Mouse (Mus musculus) liver, adult 2 months (tissue): ENCODE measurements around the gene Flywch1. TPM values are rescaled to one million over a fixed set of nuclear protein-coding genes. Genes with fewer than 3 reads are reported as not detected.

Source experiments
- DNase-seq: peaks from one replicate; pipeline ENCODE4 v3.0.0-alpha.2; 2011; ENCODE audit warnings: low read depth, low spot score; ENCODE audit errors: extremely low read depth
- H3K27ac ChIP-seq: fragments of 200-500 bp; replicated peaks from 2 replicates; pipeline ENCODE4 v1.5.1; 2012; ENCODE audit warnings: low read depth, mild to moderate bottlenecking, control low read depth, inconsistent platforms, low read length; ENCODE audit not compliant: insufficient read depth
- H3K27me3 ChIP-seq: fragments of 200-500 bp; 2 replicates; pipeline ENCODE4 v1.6.1; 2012; ENCODE audit warnings: mild to moderate bottlenecking, moderate library complexity, low read length, inconsistent platforms; ENCODE audit not compliant: control insufficient read depth, insufficient read depth
- H3K36me3 ChIP-seq: fragments of 200-500 bp; 2 replicates; pipeline ENCODE4 v1.6.1; 2012; ENCODE audit warnings: low read length, inconsistent platforms; ENCODE audit not compliant: control insufficient read depth, insufficient read depth
- H3K4me1 ChIP-seq: fragments of 200-500 bp; 2 replicates; pipeline ENCODE4 v1.6.1; 2011; ENCODE audit warnings: low read length; ENCODE audit not compliant: control insufficient read depth, insufficient read depth
- H3K4me3 ChIP-seq: fragments of 200-500 bp; 2 replicates; pipeline ENCODE4 v1.5.1; 2011; ENCODE audit warnings: low read depth, mild to moderate bottlenecking, control low read depth, low read length, moderate library complexity; ENCODE audit not compliant: insufficient read depth
- H3K79me2 ChIP-seq: fragments of 200-500 bp; 2 replicates; pipeline ENCODE4 v1.6.1; 2012; ENCODE audit warnings: inconsistent platforms, mild to moderate bottlenecking, low read length, moderate library complexity; ENCODE audit not compliant: control insufficient read depth, insufficient read depth
- H3K9ac ChIP-seq: fragments of 200-500 bp; 2 replicates; pipeline ENCODE4 v1.6.1; 2012; ENCODE audit warnings: low read depth, mild to moderate bottlenecking, control low read depth, inconsistent platforms, low read length
- CTCF ChIP-seq: fragments of 200-500 bp; IDR thresholded peaks from 2 replicates; pipeline ENCODE4 v1.5.1; 2011; ENCODE audit warnings: low read depth, low read length, control low read depth
- POLR2A ChIP-seq: fragments of 200-500 bp; IDR thresholded peaks from 2 replicates; pipeline ENCODE4 v1.6.1; 2011; ENCODE audit warnings: low read length, control low read depth; ENCODE audit not compliant: insufficient read depth; ENCODE audit errors: extremely low read depth
- WGBS: fragments of 180-500 bp; shearing (Covaris S2); methylation state at CpG from one replicate; pipeline ENCODE4 v1.1.7; 2018; 5-methylcytosine and 5-hydroxymethylcytosine counted together
- polyA plus RNA-seq: library from polyadenylated mRNA; depleted of rRNA; stranded (reverse); fragments of >200 nt; gene quantifications from 2 replicates; pipeline ENCODE4 v1.2.3, GENCODE M21; 2012
- total RNA-seq: library from RNA; depleted of rRNA; stranded (reverse); fragments of >200 nt; gene quantifications from 2 replicates; pipeline ENCODE4 v1.2.3, GENCODE M21; 2014

The Flywch1 gene
- total and polyA plus RNA-seq, 2 experiments, result 11.1 to 13.8 TPM

DNA sequence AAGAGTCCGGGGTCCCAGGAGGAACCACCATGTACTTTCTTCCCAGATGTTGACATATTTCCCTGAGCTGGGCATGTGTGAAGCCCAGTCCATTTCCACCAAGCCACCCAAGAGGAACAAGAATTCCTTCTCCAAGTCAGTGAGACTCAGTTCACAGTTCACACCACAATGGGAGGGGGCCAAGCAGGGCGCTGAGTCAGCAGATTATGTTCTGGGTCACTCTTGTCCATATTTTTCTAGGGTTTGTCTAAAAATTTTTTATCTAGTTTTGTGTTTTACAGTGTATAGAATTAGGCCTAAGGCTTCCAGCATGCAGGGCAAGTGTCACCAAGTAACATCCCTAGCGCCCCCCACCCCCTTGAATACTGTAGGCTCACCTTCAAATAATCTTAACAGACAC lies 10.2 kb downstream of the Flywch1 start:
- WGBS, result 98% methylated on average over 3 of the region's 3 CpGs

DNA sequence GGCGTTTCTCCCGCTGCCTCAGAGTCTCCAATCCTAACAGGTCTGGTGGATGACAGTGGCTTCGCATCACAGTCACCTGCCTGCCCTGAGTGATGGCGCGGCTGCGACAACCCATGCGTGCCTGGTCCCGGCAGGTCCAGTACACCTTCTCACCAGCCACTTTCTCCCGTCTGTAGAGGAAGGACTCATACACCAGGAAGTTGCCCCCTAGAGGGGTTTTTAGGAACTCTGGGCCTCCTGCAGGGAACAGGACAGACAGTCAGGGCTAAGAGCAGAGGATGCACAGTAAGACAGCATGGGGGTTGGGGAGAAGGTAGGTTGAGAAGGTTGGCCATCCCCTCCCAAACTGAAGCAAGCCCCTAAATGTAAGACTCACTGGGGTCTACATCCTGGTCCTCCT lies 11.2 kb downstream of the Flywch1 start:
- WGBS, result 97% methylated on average over 9 of the region's 9 CpGs
- TF ChIP-seq POLR2A (no peak), CTCF (no peak)
- Histone ChIP-seq H3K4me1 (no peaks in the 10 kb centered on the region), H3K9ac (no peak overlapping the region), H3K36me3 (peaks cover 4% of the 10 kb centered on the region; the same call in 1 of the 2 replicates), H3K4me3 (no peak overlapping the region), H3K27me3 (no peaks in the 10 kb centered on the region), H3K79me2 (no peaks in the 10 kb centered on the region), H3K27ac (no peak overlapping the region)
- no peak for DNase-seq

More for the DNA sequence above, 10.2 kb downstream of the Flywch1 start:
- no peak overlapping the region for H3K9ac ChIP-seq
- H3K4me1 ChIP-seq, result no peaks in the 10 kb centered on the region
- peaks cover 4% of the 10 kb centered on the region; the same call in 1 of the 2 replicates for H3K36me3 ChIP-seq
- H3K79me2 ChIP-seq, result no peaks in the 10 kb centered on the region
- H3K4me3 ChIP-seq, result no peak overlapping the region
- H3K27me3 ChIP-seq, result no peaks in the 10 kb centered on the region
- no peak overlapping the region for H3K27ac ChIP-seq
- TF ChIP-seq POLR2A (no peak), CTCF (no peak)
- DNase-seq, result no peak

DNA sequence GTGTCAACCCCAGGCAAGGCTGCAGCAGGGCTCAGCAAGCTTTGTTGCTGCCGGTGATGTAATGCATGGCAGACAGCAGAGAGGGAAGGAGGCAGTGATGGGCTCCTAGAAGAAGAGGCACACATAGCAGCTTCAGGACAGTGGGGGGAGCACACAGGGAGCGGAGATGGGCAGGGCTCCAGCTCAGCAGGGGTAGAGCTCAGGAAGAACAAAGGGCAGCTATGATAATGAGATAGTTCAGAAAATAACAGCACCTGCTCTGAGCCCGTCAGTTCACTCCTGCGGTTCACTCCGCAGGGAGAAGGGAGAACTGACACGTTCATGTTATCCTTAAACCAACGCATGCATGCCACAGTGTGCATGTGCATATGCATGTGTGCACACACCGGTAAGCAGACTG lies 12.6 kb downstream of the Flywch1 start:
- WGBS, result 95% methylated on average over 8 of the region's 8 CpGs
- Histone ChIP-seq H3K4me3 (no peak overlapping the region), H3K4me1 (no peaks in the 10 kb centered on the region), H3K36me3 (peaks cover 4% of the 10 kb centered on the region; the same call in 1 of the 2 replicates), H3K9ac (no peak overlapping the region), H3K27me3 (no peaks in the 10 kb centered on the region), H3K79me2 (no peaks in the 10 kb centered on the region), H3K27ac (no peak overlapping the region)
- no peak for DNase-seq
- TF ChIP-seq POLR2A, result no peak
- no peak for TF ChIP-seq CTCF

DNA sequence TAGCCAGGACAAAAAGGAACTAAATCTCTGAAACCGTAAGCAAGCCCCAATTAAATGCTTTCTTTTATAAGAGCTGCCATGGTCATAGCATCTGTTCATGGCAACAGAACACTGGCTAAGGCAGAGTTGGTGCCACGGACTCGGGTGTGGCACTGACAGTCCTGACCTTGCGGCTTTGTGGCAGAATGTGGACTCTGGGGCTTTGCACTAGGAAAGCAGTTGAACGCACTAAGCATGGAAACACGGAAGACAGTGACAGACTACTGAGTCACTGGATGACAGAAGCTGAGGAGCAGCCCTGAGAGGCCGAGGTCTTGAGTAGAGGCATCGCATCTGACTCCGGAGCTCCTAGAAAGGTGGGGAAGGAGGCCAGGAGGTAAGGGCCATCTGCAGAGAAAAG lies 13.8 kb downstream of the Flywch1 start:
- 96% methylated on average over 9 of the region's 9 CpGs for WGBS
- peaks cover 4% of the 10 kb centered on the region; the same call in 1 of the 2 replicates for H3K36me3 ChIP-seq

DNA sequence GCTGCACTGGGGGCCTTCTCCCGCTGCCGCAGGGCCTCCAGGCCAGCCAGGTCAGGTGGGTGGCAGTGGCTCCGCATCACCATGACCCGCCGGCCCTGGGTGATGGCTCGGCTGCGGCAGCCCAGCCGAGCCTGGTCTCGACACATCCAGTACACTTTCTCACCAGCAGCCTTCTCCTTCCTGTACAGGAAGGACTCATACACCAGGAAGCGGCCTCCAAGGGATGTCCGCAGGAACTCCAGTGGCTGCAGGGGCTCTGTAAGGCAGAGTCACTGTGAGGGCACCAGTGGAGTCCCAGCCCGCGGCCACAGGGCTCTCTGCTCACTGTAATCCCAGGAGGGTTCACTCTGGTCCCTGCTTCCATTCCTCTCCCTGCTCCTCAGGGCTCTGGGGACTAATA lies 15.7 kb downstream of the Flywch1 start:
- no peak for TF ChIP-seq CTCF
- TF ChIP-seq POLR2A, result no peak
- Histone ChIP-seq H3K79me2 (no peaks in the 10 kb centered on the region), H3K4me3 (peak overlapping the region; percentile 35; the same call in 1 of the 2 replicates), H3K9ac (0 out of 2 replicates have a peak overlapping the region, but pooled peaks have one; percentile 17), H3K27ac (peak overlapping the region; percentile 73), H3K27me3 (no peaks in the 10 kb centered on the region), H3K4me1 (no peaks in the 10 kb centered on the region), H3K36me3 (no peaks in the 10 kb centered on the region)
- WGBS, result 85% methylated on average over 13 of the region's 13 CpGs
- DNase-seq, result no peak

More for the DNA sequence above, 13.8 kb downstream of the Flywch1 start:
- no peaks in the 10 kb centered on the region for H3K4me1 ChIP-seq
- H3K27ac ChIP-seq, result no peak overlapping the region
- TF ChIP-seq CTCF (no peak), POLR2A (no peak)
- no peak overlapping the region for H3K9ac ChIP-seq
- no peak overlapping the region for H3K4me3 ChIP-seq
- no peaks in the 10 kb centered on the region for H3K79me2 ChIP-seq
- no peaks in the 10 kb centered on the region for H3K27me3 ChIP-seq
- DNase-seq, result no peak

DNA sequence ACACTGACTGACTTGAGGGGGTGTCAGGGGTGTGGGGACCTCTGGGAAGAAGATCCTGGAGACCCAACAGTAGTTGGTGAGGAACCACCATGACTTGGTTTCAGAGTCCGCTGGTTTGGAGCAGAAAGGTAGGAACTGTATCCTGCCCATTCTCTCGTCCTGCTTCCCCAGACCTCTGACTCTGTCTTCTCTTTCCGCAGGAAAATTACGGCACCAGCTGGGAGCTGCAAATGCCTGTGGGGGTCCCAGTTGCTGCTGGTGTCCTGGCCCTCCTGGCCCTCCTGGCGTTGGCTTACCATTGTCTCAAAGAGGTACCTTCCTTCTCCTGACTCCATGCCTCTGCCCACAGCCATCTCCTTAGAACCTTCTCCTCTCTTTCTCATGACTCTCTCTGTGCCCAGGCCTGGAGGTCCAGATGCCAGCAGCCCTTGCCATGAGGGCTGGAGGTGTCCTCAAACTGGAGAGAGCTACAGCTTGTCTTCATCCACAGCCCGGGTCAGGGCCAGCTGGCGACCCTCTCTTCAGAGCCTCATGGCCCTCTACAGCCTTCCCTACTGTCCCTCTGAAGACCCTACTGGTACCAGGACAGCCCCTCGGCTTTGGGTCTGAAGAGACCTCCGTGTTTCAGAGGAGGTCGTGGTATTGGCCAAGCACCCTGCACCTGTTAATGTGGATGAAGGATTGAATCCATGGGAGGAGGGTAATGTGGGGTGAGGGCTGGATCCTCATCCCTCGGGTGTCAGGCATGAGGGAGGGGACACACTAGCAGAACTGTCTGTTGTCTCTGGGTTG lies 21.8 kb downstream of the Flywch1 start:
- no peaks in the 10 kb centered on the region for H3K79me2 ChIP-seq
- H3K4me1 ChIP-seq, result no peaks in the 10 kb centered on the region
- no peaks in the 10 kb centered on the region for H3K36me3 ChIP-seq
- TF ChIP-seq POLR2A, result no peak
- no peak for TF ChIP-seq CTCF
- peak overlapping the region; percentile 2; the same call in 1 of the 2 replicates for H3K27ac ChIP-seq
- H3K4me3 ChIP-seq, result peak overlapping the region; percentile 27
- no peak for DNase-seq
- H3K27me3 ChIP-seq, result 0 out of 2 replicates have a peak, but pooled peaks cover 17% of the 10 kb centered on the region
- WGBS, result 80% methylated on average over 11 of the region's 11 CpGs
- H3K9ac ChIP-seq, result peak overlapping the region; percentile 61
